Mouse (Mus musculus) liver, postnatal 0 days (tissue): Measurements from ENCODE around the gene Clmn.

Experiments
- CTCF ChIP-seq: sonication (generic); IDR thresholded peaks from 2 replicates; pipeline ENCODE4 v1.5.1; 2016; ENCODE audit warnings: antibody characterized with exemption, low read depth
- EP300 ChIP-seq: IDR thresholded peaks from 2 replicates; pipeline ENCODE4 v1.6.1; 2016; ENCODE audit warnings: antibody characterized with exemption, low read depth, mild to moderate bottlenecking

- TF ChIP-seq CTCF (no peak), EP300 (no peak)
These were observed 51.1 kb downstream of the Clmn start for GRCm38 (mm10) chr12:104813762-104814161.
